Mouse (Mus musculus) midbrain, embryonic 11.5 days (tissue): ENCODE measurements around the gene A930017K11Rik. TPM values are rescaled to one million over a fixed set of nuclear protein-coding genes. Genes with fewer than 3 reads are reported as not detected.

Source experiments
- ATAC-seq: fragments of 200-750 bp; cut with Nextera tagmentation; 2 replicates; pipeline ENCODE4 v1.8.0; 2017; ENCODE audit warnings: moderate TSS enrichment, moderate library complexity; ENCODE audit not compliant: low FRiP score
- DNase-seq: peaks from one replicate; pipeline ENCODE4 v3.0.0; 2015; ENCODE audit warnings: low spot score; ENCODE audit errors: missing footprints
- H3K27ac ChIP-seq: fragments of 300-500 bp; sonication (generic); 2 replicates; pipeline ENCODE4 v1.5.1; 2014; ENCODE audit warnings: low read depth, low read length
- H3K27me3 ChIP-seq: fragments of 300-500 bp; sonication (generic); 2 replicates; pipeline ENCODE4 v1.6.1; 2014; ENCODE audit warnings: mild to moderate bottlenecking, low read length, moderate library complexity, mixed read lengths; ENCODE audit not compliant: control insufficient read depth, insufficient read depth
- H3K36me3 ChIP-seq: fragments of 300-500 bp; sonication (generic); 2 replicates; pipeline ENCODE4 v1.6.1; 2014; ENCODE audit warnings: mild to moderate bottlenecking, low read length, moderate library complexity, mixed read lengths; ENCODE audit not compliant: control insufficient read depth, insufficient read depth
- H3K4me1 ChIP-seq: fragments of 300-500 bp; sonication (generic); 2 replicates; pipeline ENCODE4 v1.6.1; 2014; ENCODE audit warnings: low read length; ENCODE audit not compliant: control insufficient read depth, insufficient read depth
- H3K4me2 ChIP-seq: fragments of 300-500 bp; sonication (generic); 2 replicates; pipeline ENCODE4 v1.6.1; 2014; ENCODE audit warnings: mild to moderate bottlenecking, moderate library complexity
- H3K4me3 ChIP-seq: fragments of 300-500 bp; sonication (generic); 2 replicates; pipeline ENCODE4 v1.5.1; 2014; ENCODE audit warnings: low read depth, low read length
- H3K9ac ChIP-seq: fragments of 300-500 bp; sonication (generic); 2 replicates; pipeline ENCODE4 v1.6.1; 2014; ENCODE audit warnings: low read length
- H3K9me3 ChIP-seq: fragments of 300-500 bp; sonication (generic); 2 replicates; pipeline ENCODE4 v1.6.1; 2016; ENCODE audit warnings: low read length; ENCODE audit not compliant: control insufficient read depth
- WGBS: fragments of 180-500 bp; shearing (Covaris S2); extraction: QIAGEN DNeasy Blood & Tissue Kit; methylation state at CpG from one replicate; pipeline ENCODE4 v1.1.7; 2014; 5-methylcytosine and 5-hydroxymethylcytosine counted together
- polyA plus RNA-seq: library from polyadenylated mRNA; unstranded; fragments of >200 nt; fragmentation: Nextera tagmentation; extraction: Ambion mirVana; gene quantifications from 2 replicates; pipeline ENCODE4 v1.2.1, GENCODE M21; 2014

The A930017K11Rik gene
- polyA plus RNA-seq: not detected in 2 replicates

DNA sequence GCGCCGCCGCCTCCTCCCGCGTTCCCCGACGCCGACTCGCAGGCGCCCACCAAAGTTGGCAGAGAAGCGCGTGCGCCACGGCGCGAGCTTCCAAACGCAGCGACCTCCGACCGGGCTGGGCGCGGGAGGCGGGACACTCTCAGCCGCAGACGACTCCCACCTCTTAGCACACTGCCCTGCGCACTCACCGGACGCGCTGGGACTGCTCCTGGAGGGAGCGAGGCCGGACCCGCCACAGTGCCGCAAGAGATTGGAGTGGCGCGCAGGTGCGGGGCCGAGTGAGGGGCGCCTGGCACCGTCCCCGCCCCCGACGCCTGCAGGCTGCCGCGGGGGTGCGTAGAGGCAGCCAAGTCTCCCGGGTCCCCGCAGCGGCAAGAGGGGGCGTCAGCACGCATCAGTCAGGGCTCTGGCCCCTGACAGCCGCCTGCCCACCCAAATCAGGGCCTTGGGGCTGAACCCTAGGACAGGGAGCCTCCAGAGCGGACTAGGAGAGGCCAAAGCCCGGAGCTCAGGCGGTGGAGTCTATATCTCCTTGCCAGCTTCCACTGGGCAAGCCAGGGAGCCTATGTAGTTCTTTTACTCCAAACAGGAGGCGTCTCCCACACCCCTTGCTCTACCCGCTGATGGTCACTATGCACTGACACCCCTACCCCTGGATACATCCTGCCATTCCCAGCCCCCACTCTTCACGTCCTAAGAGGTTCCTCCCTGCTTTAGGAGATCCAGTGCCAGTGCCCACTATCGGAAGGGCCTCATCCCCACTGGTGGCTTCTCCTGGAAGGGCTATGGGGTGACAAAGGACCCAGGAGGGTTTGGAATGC, at the start of gene A930017K11Rik:
Gene A930017K11Rik, minus strand, starts transcription at position 763 of the 821 bp plus-strand sequence.
- ATAC-seq (no peak), DNase-seq (no peak)
- H3K27ac ChIP-seq: no peak within 1 kb of the TSS
- H3K27me3 ChIP-seq: peaks cover 37% of the 10 kb centered on the region
- WGBS: under 1% methylated on average over 56 of the region's 58 CpGs
- no peaks in the 10 kb centered on the region for H3K9me3 ChIP-seq
- H3K4me1 ChIP-seq: peaks cover 5% of the 10 kb centered on the region; the same call in 1 of the 2 replicates
- H3K4me3 ChIP-seq: peak within 1 kb of the TSS; percentile 24
- no peaks in the 10 kb centered on the region for H3K36me3 ChIP-seq
- H3K4me2 ChIP-seq: peak within 1 kb of the TSS; percentile 36
- no peak within 1 kb of the TSS for H3K9ac ChIP-seq

DNA sequence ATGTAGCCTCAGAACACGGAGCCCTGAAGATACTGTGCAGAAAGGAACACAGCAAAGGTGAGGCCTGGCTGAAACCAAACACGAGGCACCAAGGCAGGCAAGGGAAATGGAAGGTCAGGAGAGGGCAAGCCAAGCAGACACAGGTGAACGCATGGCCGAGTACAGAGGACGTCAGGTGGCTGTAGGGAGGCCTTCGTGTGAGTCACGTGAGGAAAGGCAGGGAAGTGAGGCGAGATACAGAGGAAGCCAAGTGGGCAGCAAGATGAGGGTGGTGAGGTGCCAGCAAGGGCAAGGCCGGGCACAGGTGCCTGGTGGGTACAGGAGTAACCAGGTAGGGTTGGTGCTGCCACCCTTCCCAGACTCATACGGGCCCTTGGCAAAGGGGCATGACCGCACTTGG, 46.1 kb upstream of the A930017K11Rik start:
- Histone ChIP-seq H3K4me2 (no peak overlapping the region), H3K9ac (no peak overlapping the region), H3K36me3 (peaks cover 2% of the 10 kb centered on the region; the same call in 1 of the 2 replicates), H3K4me3 (no peak overlapping the region), H3K27me3 (no peaks in the 10 kb centered on the region), H3K27ac (no peak overlapping the region), H3K4me1 (no peaks in the 10 kb centered on the region), H3K9me3 (no peaks in the 10 kb centered on the region)
- WGBS: 85% methylated on average over 11 of the region's 11 CpGs
- ATAC-seq (no peak), DNase-seq (no peak)

DNA sequence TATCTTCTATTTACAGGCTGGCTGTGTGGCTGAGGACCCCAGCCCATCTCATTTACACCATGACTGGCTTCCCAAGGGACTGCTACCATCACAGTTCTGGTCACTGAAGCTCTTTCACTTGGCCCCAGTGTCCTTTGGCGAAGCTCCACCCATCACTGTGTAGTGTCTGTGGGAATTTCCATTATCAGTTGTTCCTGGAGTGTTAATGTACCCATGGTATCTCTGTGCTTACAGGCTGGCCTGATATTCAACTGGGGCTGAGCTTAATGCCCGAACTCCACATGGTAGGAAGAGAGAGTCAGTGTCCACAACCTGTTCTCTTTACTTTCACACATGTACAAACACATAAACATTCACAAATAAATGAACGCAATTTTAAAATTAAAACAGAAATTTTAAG, 41.1 kb upstream of the A930017K11Rik start:
- DNase-seq (no peak), ATAC-seq (no peak)
- H3K36me3 ChIP-seq: peaks cover 15% of the 10 kb centered on the region
- no peak overlapping the region for H3K27ac ChIP-seq
- H3K27me3 ChIP-seq: no peaks in the 10 kb centered on the region
- no peak overlapping the region for H3K4me2 ChIP-seq
- no peak overlapping the region for H3K4me3 ChIP-seq
- no peaks in the 10 kb centered on the region for H3K4me1 ChIP-seq
- H3K9me3 ChIP-seq: no peaks in the 10 kb centered on the region
- no peak overlapping the region for H3K9ac ChIP-seq
- WGBS: 88% methylated on average over 3 of the region's 3 CpGs

DNA sequence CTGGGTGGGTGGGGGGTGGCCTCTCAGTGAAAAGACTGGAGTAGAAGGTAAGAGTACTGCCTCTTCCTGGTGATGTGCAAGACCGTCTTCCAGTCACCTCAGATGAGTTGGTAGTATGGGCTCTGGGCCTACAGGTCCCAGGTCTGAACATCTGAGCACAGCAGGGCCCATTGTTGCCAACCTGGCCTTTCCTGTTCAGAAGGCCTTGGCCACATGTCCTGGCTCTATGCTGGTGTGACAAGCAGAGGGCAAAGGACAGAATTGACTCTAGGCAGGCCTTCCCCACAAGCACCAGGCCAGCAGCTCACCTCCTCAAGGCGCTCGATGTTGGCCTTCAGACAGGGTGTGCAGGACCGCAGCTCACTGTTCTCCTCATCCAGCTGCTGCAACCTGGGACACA, 39.9 kb upstream of the A930017K11Rik start:
- no peak overlapping the region for H3K4me2 ChIP-seq
- DNase-seq (no peak), ATAC-seq (no peak)
- H3K9me3 ChIP-seq: no peaks in the 10 kb centered on the region
- peaks cover 15% of the 10 kb centered on the region for H3K36me3 ChIP-seq
- no peak overlapping the region for H3K4me3 ChIP-seq
- WGBS: 100% methylated on average over 4 of the region's 4 CpGs
- no peaks in the 10 kb centered on the region for H3K27me3 ChIP-seq
- no peak overlapping the region for H3K27ac ChIP-seq
- H3K9ac ChIP-seq: no peak overlapping the region
- H3K4me1 ChIP-seq: no peaks in the 10 kb centered on the region

DNA sequence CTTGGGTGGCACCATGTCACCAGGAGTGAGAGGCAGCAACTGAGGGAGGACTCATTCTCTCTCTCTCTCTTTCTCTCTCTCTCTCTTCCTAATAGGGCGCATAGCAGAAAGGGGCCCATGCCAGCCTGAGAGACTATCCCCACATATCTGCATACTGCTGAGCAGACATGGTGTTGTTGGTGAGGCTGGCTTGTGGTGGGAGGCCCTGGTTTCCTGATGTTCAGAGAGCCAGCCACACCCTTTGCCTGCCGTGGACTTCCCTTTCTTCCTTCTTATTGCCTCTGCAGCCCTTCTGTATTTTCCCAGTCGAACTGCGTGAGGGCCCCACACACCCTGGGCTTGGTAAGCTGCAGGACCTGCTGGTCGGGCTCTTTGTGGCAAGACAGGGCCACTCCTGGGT, 38.0 kb upstream of the A930017K11Rik start:
- WGBS: 95% methylated on average over 5 of the region's 5 CpGs
- no peak overlapping the region for H3K4me3 ChIP-seq
- H3K27me3 ChIP-seq: no peaks in the 10 kb centered on the region
- H3K9ac ChIP-seq: no peak overlapping the region
- H3K27ac ChIP-seq: no peak overlapping the region
- H3K9me3 ChIP-seq: no peaks in the 10 kb centered on the region
- no peak for DNase-seq
- peaks cover 15% of the 10 kb centered on the region for H3K36me3 ChIP-seq
- H3K4me2 ChIP-seq: no peak overlapping the region
- no peaks in the 10 kb centered on the region for H3K4me1 ChIP-seq
- no peak for ATAC-seq

DNA sequence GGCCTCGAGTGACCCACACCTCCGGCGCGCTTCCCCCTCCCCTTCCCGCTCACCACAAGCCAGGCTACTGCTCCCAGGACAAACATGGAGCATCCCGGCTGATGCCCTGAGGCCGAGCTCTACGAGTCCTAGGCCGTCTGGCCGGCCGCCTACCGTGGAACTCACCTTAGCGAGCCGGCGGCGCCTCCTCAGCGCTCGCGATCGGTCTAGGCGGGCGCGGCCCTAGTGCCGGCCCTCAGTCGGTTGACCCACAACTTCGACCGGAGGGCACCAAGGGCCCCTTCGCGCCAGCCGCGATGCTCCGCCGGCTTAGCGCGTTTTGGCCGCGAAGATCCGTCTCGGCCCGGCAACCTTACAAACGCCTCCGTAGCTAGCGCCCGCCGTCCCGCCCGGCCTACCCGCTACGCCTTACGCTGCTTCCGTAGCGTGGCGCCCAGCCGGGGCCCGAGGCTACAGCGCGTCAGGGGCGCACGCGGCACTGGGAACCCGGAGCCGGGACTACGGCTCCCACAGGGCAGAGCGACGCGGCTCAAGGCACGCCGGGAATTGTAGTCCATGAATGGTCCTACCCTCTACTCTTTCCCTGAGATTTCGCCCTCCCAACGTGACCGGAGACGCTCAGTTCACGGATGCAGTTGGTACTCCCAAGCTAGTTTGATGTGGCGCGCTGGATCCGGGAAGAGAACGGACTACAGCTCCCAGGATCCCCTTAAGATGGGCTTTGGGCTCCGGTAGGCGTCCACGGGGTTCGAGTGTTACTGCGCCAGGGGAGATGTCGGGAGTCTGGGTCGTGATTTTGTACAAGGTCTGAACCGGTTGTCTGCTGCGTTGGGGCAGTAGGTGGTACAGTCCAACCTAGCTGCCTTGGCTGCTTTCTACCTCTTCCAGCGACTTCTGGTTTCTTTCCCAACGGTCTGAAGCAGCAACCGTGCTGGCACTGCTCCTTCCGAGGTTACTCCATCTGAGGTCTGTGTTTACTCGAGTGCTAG, 33.2 kb upstream of the A930017K11Rik start, which contains the start of gene Capn15:
Gene Capn15, minus strand, starts transcription at position 491 of the 989 bp plus-strand sequence.
- Histone ChIP-seq H3K36me3 (peaks cover 6% of the 10 kb centered on the region), H3K9ac (peak within 1 kb of the TSS; percentile 93), H3K27me3 (no peaks in the 10 kb centered on the region), H3K9me3 (no peaks in the 10 kb centered on the region), H3K4me1 (peaks cover 10% of the 10 kb centered on the region), H3K4me2 (peak within 1 kb of the TSS; percentile 93), H3K27ac (peak within 1 kb of the TSS; percentile 83), H3K4me3 (peak within 1 kb of the TSS; percentile 81)
- ATAC-seq (peak; percentile 99), DNase-seq (peak; percentile 99)
- under 1% methylated on average over 91 of the region's 91 CpGs for WGBS

DNA sequence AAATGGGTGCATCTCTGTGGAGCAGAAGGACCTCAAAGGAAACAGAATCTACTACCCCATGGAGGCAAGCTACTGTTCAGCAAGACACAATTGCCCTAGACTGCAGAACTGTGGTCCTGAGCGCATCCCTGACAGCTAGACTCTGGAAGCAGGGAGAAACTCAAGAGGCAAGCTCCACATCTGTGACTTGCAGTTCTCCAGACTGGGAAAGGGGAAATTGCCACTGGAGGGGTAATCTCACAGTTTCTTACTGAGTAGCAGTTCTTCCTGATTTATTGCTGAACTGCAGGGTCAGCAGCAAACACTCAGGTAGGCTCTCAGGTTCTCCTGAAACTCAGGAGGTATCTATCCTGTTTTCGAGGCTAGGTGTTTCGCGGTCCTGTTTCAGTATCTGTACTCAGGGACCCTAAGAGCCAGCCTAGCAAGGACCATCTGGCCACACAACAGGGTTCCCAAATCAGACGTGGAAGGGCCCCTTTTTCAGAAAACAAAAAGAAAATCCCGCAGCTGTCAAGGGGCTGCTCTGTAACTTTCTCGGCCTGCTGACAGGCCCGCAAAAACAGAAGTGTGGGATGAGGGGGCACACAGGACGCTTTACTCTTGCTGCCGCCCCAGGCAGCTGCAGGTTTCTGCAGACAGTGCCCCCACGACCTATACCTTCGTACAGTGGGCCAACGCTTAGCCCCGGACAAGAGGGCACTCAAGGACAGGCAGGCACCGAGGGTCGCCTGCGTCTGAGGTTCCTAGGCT, 32.4 kb upstream of the A930017K11Rik start:
- ATAC-seq: no peak
- 12% methylated on average over 17 of the region's 17 CpGs for WGBS

DNA sequence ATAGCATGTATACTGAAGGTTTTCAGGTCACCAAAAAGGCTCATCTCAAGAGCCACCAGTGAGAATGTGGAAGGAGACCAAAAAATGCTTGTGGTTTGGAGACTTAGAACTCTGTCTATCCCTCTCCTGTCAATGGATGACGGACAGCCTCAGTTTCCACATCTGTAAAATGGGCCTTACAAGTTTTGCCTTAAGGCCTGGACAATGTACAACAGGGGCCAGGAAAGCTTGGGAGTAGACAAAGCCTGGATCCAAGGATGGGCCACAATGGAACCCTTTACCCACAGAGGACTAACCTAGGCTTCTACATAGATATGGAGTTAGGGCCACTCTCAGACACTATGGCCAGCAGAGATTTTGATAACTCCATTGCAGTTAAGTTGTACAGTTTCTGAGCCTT, 31.7 kb upstream of the A930017K11Rik start:
- H3K27ac ChIP-seq: no peak overlapping the region

More for the DNA sequence above, 32.4 kb upstream of the A930017K11Rik start:
- H3K27ac ChIP-seq: peak overlapping the region; percentile 83
- H3K27me3 ChIP-seq: no peaks in the 10 kb centered on the region
- H3K4me2 ChIP-seq: peak overlapping the region; percentile 93
- H3K4me1 ChIP-seq: peaks cover 10% of the 10 kb centered on the region
- no peak for DNase-seq
- peak overlapping the region; percentile 81 for H3K4me3 ChIP-seq
- H3K9ac ChIP-seq: peak overlapping the region; percentile 93
- no peaks in the 10 kb centered on the region; the same call in 1 of the 2 replicates for H3K36me3 ChIP-seq
- no peaks in the 10 kb centered on the region for H3K9me3 ChIP-seq

More for the DNA sequence above, 31.7 kb upstream of the A930017K11Rik start:
- DNase-seq: no peak
- Histone ChIP-seq H3K9ac (peak overlapping the region; percentile 93; the same call in 1 of the 2 replicates), H3K27me3 (no peaks in the 10 kb centered on the region), H3K9me3 (no peaks in the 10 kb centered on the region), H3K36me3 (no peaks in the 10 kb centered on the region; the same call in 1 of the 2 replicates), H3K4me2 (peak overlapping the region; percentile 93), H3K4me3 (peak overlapping the region; percentile 81), H3K4me1 (peaks cover 10% of the 10 kb centered on the region)
- ATAC-seq: no peak
- WGBS: 95% methylated on average over 1 of the region's 1 CpGs
